Mouse (Mus musculus) MEL (cell line): ENCODE results near the gene Rps27rt. TPM values are rescaled to one million over a fixed set of nuclear protein-coding genes. Genes with fewer than 3 reads are reported as not detected.
A peak's percentile ranks its signal among the peaks of the same experiment; 100 is the strongest.

Experiments
- DNase-seq: peaks from one replicate; pipeline ENCODE4 v3.0.0; 2011; ENCODE audit warnings: low read depth, low spot score
- H3K27ac ChIP-seq: 2 replicates; pipeline ENCODE4 v1.5.1; 2012; ENCODE audit warnings: low read depth, mild to moderate bottlenecking, control low read depth, low read length, moderate library complexity; ENCODE audit not compliant: control insufficient read depth
- H3K27me3 ChIP-seq, 2 experiments: fragments of 150-350 bp in 1 of 2; sonication (generic) in 1 of 2; 2 replicates each; pipeline ENCODE4 v1.6.1; 2012; ENCODE audit warnings: low read length in 2 of 2, mild to moderate bottlenecking in 2 of 2, improper control_type of control experiment in 1 of 2, moderate library complexity in 1 of 2; ENCODE audit not compliant: insufficient read depth in 2 of 2, control insufficient read depth in 1 of 2
- H3K36me3 ChIP-seq, 2 experiments: 2 replicates each; pipeline ENCODE4 v1.6.1; 2012 to 2014; ENCODE audit warnings: low read length in 2 of 2, improper control_type of control experiment in 1 of 2, inconsistent platforms in 1 of 2, mild to moderate bottlenecking in 1 of 2; ENCODE audit not compliant: insufficient read depth in 2 of 2, control insufficient read depth in 1 of 2
- H3K4me1 ChIP-seq, 2 experiments: fragments of 150-350 bp in 1 of 2; sonication (generic) in 1 of 2; 2 replicates each; pipeline ENCODE4 v1.6.1; 2012; ENCODE audit warnings: low read length in 2 of 2, improper control_type of control experiment in 1 of 2, mild to moderate bottlenecking in 1 of 2; ENCODE audit not compliant: insufficient read depth in 2 of 2, control insufficient read depth in 1 of 2
- H3K4me3 ChIP-seq, 2 experiments: fragments of 150-350 bp in 1 of 2; sonication (generic) in 1 of 2; 2 replicates each; pipeline ENCODE4 v1.5.1; 2012; ENCODE audit warnings: low read depth in 2 of 2, low read length in 2 of 2, mild to moderate bottlenecking in 2 of 2, moderate library complexity in 2 of 2, control low read depth in 1 of 2, improper control_type of control experiment in 1 of 2; ENCODE audit not compliant: control insufficient read depth in 1 of 2, insufficient read depth in 1 of 2
- H3K79me2 ChIP-seq: 2 replicates; pipeline ENCODE4 v1.6.1; 2012; ENCODE audit warnings: mild to moderate bottlenecking, low read length, moderate library complexity; ENCODE audit not compliant: control insufficient read depth, poor library complexity, insufficient read depth
- H3K9ac ChIP-seq: 2 replicates; pipeline ENCODE4 v1.6.1; 2012; ENCODE audit warnings: low read depth, mild to moderate bottlenecking, control low read depth, low read length, moderate library complexity; ENCODE audit not compliant: control insufficient read depth, poor library complexity, severe bottlenecking
- H3K9me3 ChIP-seq: fragments of 150-350 bp; sonication (generic); replicated peaks from 2 replicates; pipeline ENCODE4 v1.6.1; 2012; ENCODE audit warnings: mild to moderate bottlenecking, low read length, improper control_type of control experiment, moderate library complexity; ENCODE audit not compliant: insufficient read depth
- BHLHE40 ChIP-seq: IDR thresholded peaks from 2 replicates; pipeline ENCODE4 v1.6.1; 2012; ENCODE audit warnings: low read depth, mild to moderate bottlenecking, inconsistent platforms, low read length, improper control_type of control experiment, borderline replicate concordance
- CHD1 ChIP-seq: IDR thresholded peaks from 2 replicates; pipeline ENCODE4 v1.6.1; 2012; ENCODE audit warnings: low read depth, mild to moderate bottlenecking, inconsistent platforms, low read length, improper control_type of control experiment
- CTCF ChIP-seq, 3 experiments: IDR thresholded peaks in 2 of 3; conservative IDR thresholded peaks in 1 of 3; 2 replicates each; pipeline ENCODE4 v1.5.1; 2011 to 2012; ENCODE audit warnings: low read length in 3 of 3, low read depth in 2 of 3, mild to moderate bottlenecking in 2 of 3, improper control_type of control experiment in 1 of 3, inconsistent platforms in 1 of 3, mixed read lengths in 1 of 3, moderate library complexity in 1 of 3; ENCODE audit not compliant: control insufficient read depth in 1 of 3, insufficient read depth in 1 of 3, poor library complexity in 1 of 3, severe bottlenecking in 1 of 3
- E2F4 ChIP-seq: IDR thresholded peaks from 2 replicates; pipeline ENCODE4 v1.6.1; 2011; ENCODE audit warnings: low read depth, low read length, improper control_type of control experiment, borderline replicate concordance
- HCFC1 ChIP-seq: IDR thresholded peaks from 2 replicates; pipeline ENCODE4 v1.6.1; 2012; ENCODE audit warnings: low read depth, mild to moderate bottlenecking, inconsistent platforms, low read length, improper control_type of control experiment, moderate library complexity
- JUND ChIP-seq: IDR thresholded peaks from 2 replicates; pipeline ENCODE4 v1.6.1; 2011; ENCODE audit warnings: low read depth, mild to moderate bottlenecking, improper control_type of control experiment, low read length
- KAT2A ChIP-seq: conservative IDR thresholded peaks from 2 replicates; pipeline ENCODE4 v1.6.1; 2012; ENCODE audit warnings: low read depth, low read length, improper control_type of control experiment, inconsistent platforms
- MAZ ChIP-seq: IDR thresholded peaks from 2 replicates; pipeline ENCODE4 v1.6.1; 2012; ENCODE audit warnings: low read depth, mild to moderate bottlenecking, inconsistent platforms, low read length, improper control_type of control experiment
- MEF2A ChIP-seq: IDR thresholded peaks from 2 replicates; pipeline ENCODE4 v1.6.1; 2014; ENCODE audit warnings: low read depth, mild to moderate bottlenecking, inconsistent platforms, low read length, improper control_type of control experiment; ENCODE audit not compliant: poor library complexity, insufficient replicate concordance, severe bottlenecking; ENCODE audit errors: extremely low read depth
- MXI1 ChIP-seq: IDR thresholded peaks from 2 replicates; pipeline ENCODE4 v1.6.1; 2011; ENCODE audit warnings: mild to moderate bottlenecking, low read depth, low read length, improper control_type of control experiment
- MYC ChIP-seq: IDR thresholded peaks from 2 replicates; pipeline ENCODE4 v1.6.1; 2011; ENCODE audit warnings: low read depth, mild to moderate bottlenecking, low read length, improper control_type of control experiment, moderate library complexity
- NELFE ChIP-seq: IDR thresholded peaks from 2 replicates; pipeline ENCODE4 v1.6.1; 2011; ENCODE audit warnings: low read depth, low read length, improper control_type of control experiment
- NRF1 ChIP-seq: IDR thresholded peaks from 2 replicates; pipeline ENCODE4 v1.6.1; 2014; ENCODE audit warnings: low read depth, mild to moderate bottlenecking, inconsistent platforms, low read length, improper control_type of control experiment, moderate library complexity; ENCODE audit not compliant: poor library complexity, insufficient read depth, severe bottlenecking
- POLR2A ChIP-seq, 2 experiments: IDR thresholded peaks; 2 replicates each; pipeline ENCODE4 v1.6.1; 2011 to 2012; ENCODE audit warnings: low read length in 2 of 2, mild to moderate bottlenecking in 2 of 2, control low read depth in 1 of 2, improper control_type of control experiment in 1 of 2, low read depth in 1 of 2, moderate library complexity in 1 of 2; ENCODE audit not compliant: control insufficient read depth in 1 of 2, insufficient read depth in 1 of 2, poor library complexity in 1 of 2
- POLR2AphosphoS2 ChIP-seq: IDR thresholded peaks from 2 replicates; pipeline ENCODE4 v1.6.1; 2011; ENCODE audit warnings: low read length, improper control_type of control experiment
- POLR2AphosphoS5 ChIP-seq: IDR thresholded peaks from 2 replicates; pipeline ENCODE4 v1.6.1; 2012; ENCODE audit warnings: low read depth, borderline replicate concordance, mild to moderate bottlenecking, inconsistent platforms, low read length, moderate library complexity, mixed read lengths
- SIN3A ChIP-seq: IDR thresholded peaks from 2 replicates; pipeline ENCODE4 v1.6.1; 2012; ENCODE audit warnings: low read length, improper control_type of control experiment, inconsistent platforms
- TAL1 ChIP-seq: IDR thresholded peaks from 2 replicates; pipeline ENCODE4 v1.6.1; 2012; ENCODE audit warnings: mild to moderate bottlenecking, inconsistent platforms, low read length, moderate library complexity, mixed read lengths
- TCF12 ChIP-seq: IDR thresholded peaks from 2 replicates; pipeline ENCODE4 v1.6.1; 2014; ENCODE audit warnings: low read depth, mild to moderate bottlenecking, inconsistent platforms, low read length, improper control_type of control experiment, moderate library complexity
- UBTF ChIP-seq: IDR thresholded peaks from 2 replicates; pipeline ENCODE4 v1.6.1; 2012; ENCODE audit warnings: low read depth, mild to moderate bottlenecking, inconsistent platforms, low read length, improper control_type of control experiment, moderate library complexity, borderline replicate concordance; ENCODE audit not compliant: insufficient read depth
- USF1 ChIP-seq: IDR thresholded peaks from 2 replicates; pipeline ENCODE4 v1.6.1; 2014; ENCODE audit warnings: low read depth, mild to moderate bottlenecking, inconsistent platforms, low read length, improper control_type of control experiment, moderate library complexity
- ZC3H11A ChIP-seq: IDR thresholded peaks from 2 replicates; pipeline ENCODE4 v1.6.1; 2012; ENCODE audit warnings: low read depth, mild to moderate bottlenecking, inconsistent platforms, low read length, improper control_type of control experiment
- ZKSCAN1 ChIP-seq: IDR thresholded peaks from 2 replicates; pipeline ENCODE4 v1.6.1; 2012; ENCODE audit warnings: low read depth, mild to moderate bottlenecking, inconsistent platforms, low read length, improper control_type of control experiment, moderate library complexity
- ZMIZ1 ChIP-seq: IDR thresholded peaks from 2 replicates; pipeline ENCODE4 v1.6.1; 2012; ENCODE audit warnings: low read depth, mild to moderate bottlenecking, inconsistent platforms, low read length, improper control_type of control experiment, moderate library complexity
- polyA plus RNA-seq, 2 experiments: library from polyadenylated mRNA; stranded (reverse) in 1 of 2; unstranded in 1 of 2; fragments of >175 nt in 1 of 2; fragments of >200 nt in 1 of 2; gene quantifications; 2 replicates each; pipeline versions ENCODE4 v1.2.1 to v1.2.4; 2012; ENCODE audit warnings: low replicate concordance in 2 of 2, low read depth in 1 of 2; ENCODE audit not compliant: insufficient read length in 2 of 2, insufficient read depth in 1 of 2, missing spikeins in 1 of 2
- total RNA-seq: library from RNA; depleted of rRNA; stranded (reverse); fragments of 300-350 nt; gene quantifications from 2 replicates; pipeline ENCODE4 v1.2.3, GENCODE M21; 2012

Rps27rt gene
- total and polyA plus RNA-seq, 3 experiments, result 61.8 to 338 TPM; not detected in 1

DNA sequence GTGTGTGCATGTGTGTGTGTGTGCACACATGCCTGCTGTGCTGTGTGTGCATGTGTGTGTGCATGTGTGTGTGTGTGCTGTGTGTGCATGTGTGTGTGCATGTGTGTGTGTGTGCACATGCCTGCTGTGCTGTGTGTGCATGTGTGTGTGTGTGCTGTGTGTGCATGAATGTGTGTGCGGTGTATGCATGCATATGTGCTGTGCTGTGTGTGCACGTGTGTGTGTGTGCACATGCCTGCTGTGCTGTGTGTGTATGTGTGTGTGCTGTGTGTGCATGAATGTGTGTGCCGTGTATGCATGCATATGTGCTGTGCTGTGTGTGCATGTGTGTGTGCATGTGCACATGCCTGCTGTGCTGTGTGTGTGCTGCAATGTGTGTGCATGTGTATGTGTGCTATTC lies 5.5 kb upstream of the Rps27rt start:
- TF ChIP-seq POLR2AphosphoS5 (peak; percentile 88; the same call in 1 of the 2 replicates), NELFE (no peak)
- Histone ChIP-seq H3K27me3 (no peaks in the 10 kb centered on the region), H3K9ac (no peak overlapping the region), H3K27ac (no peak overlapping the region), H3K4me3 (no peak overlapping the region), H3K4me1 (no peaks in the 10 kb centered on the region), H3K9me3 (no peaks in the 10 kb centered on the region), H3K36me3 (no peaks in the 10 kb centered on the region), H3K79me2 (no peaks in the 10 kb centered on the region)
- DNase-seq, result no peak

DNA sequence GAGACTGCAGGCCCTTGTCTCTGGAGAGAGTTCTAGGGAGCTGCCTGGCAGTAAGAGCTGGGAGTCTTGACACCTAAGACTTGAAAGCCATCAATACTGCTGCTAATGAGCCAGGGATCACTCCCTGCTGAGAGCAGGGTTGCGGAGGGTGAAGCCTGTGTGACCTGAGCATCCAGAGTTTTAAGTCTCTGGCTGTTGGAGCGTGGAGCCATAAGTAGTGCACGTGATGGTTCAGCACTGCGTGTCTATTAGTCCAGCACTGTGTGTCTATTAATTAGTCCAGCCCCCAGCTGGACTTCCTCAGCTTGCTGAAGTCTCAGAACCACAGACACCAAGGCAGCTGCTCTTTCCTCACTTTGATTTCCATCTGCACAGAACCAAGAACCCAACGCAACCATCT lies 3.8 kb upstream of the Rps27rt start:
- H3K4me3 ChIP-seq, result no peak overlapping the region
- DNase-seq, result no peak
- H3K9me3 ChIP-seq, result no peaks in the 10 kb centered on the region

DNA sequence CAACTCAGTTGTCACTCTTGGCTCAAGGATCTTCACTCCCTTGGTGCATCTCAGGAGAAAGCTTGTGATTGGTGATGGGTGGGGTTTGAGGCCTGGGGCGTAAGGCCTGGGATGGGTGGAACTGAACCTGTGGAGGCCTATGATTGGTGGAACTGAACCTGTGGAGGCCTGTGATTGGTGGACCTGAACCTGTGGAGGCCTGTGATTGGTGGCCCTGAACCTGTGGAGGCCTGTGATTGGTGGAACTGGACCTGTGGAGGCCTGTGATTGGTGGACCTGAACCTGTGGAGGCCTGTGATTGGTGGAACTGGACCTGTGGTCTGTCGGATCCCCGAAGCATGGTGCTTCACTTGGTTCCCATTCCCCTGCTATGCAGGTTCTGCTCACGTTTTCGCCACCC lies 3.2 kb upstream of the Rps27rt start:
- Histone ChIP-seq H3K36me3 (no peaks in the 10 kb centered on the region), H3K4me3 (no peak overlapping the region), H3K4me1 (no peaks in the 10 kb centered on the region), H3K9me3 (no peaks in the 10 kb centered on the region), H3K27me3 (no peaks in the 10 kb centered on the region), H3K27ac (no peak overlapping the region), H3K9ac (no peak overlapping the region), H3K79me2 (no peaks in the 10 kb centered on the region)
- TF ChIP-seq E2F4 (no peak), ZKSCAN1 (no peak), TAL1 (no peak), SIN3A (no peak), POLR2A (IDR thresholded peaks at IDR 0.05; ENCODE audit: control insufficient read depth in 1 of 2, insufficient read depth in 1 of 2, low read depth in 1 of 2, low read length in 2 of 2, poor library complexity in 1 of 2) (no peak), TCF12 (no peak), UBTF (no peak), USF1 (no peak), KAT2A (no peak), HCFC1 (no peak), MEF2A (no peak), BHLHE40 (no peak), NELFE (no peak), CTCF (IDR thresholded peaks at IDR 0.05 in 2 of 3, conservative IDR thresholded peaks at IDR 0.05 in 1 of 3; ENCODE audit: control insufficient read depth in 1 of 3, insufficient read depth in 1 of 3, low read depth in 2 of 3, low read length in 3 of 3, poor library complexity in 1 of 3, severe bottlenecking in 1 of 3) (no peak), POLR2AphosphoS5 (no peak), POLR2AphosphoS2 (no peak), CHD1 (no peak), ZMIZ1 (no peak), ZC3H11A (no peak)
- DNase-seq, result no peak

More for the DNA sequence above, 3.8 kb upstream of the Rps27rt start:
- Histone ChIP-seq H3K27me3 (no peaks in the 10 kb centered on the region), H3K79me2 (no peaks in the 10 kb centered on the region), H3K9ac (no peak overlapping the region), H3K36me3 (no peaks in the 10 kb centered on the region), H3K4me1 (no peaks in the 10 kb centered on the region), H3K27ac (no peak overlapping the region)
- TF ChIP-seq MAZ, result no peak
- no peak for TF ChIP-seq UBTF
- TF ChIP-seq KAT2A, result no peak
- no peak for TF ChIP-seq NRF1
- TF ChIP-seq MYC, result no peak
- no peak for TF ChIP-seq ZMIZ1
- TF ChIP-seq JUND, result no peak
- TF ChIP-seq CHD1, result no peak
- TF ChIP-seq MXI1, result no peak
- TF ChIP-seq POLR2AphosphoS2, result no peak
